Mouse (Mus musculus) brain, adult 10 weeks (tissue): Measurements from ENCODE around the gene Lix1l. TPM values are rescaled to one million over a fixed set of nuclear protein-coding genes. Genes with fewer than 3 reads are reported as not detected.

Experiments used
- polyA plus RNA-seq: library from polyadenylated mRNA; stranded (reverse); fragments of 350-450 nt; fragmentation: Illumina TruSeq; extraction: RNeasy Lipid Tissue Mini Kit (QIAGEN cat#74804); gene quantifications from one replicate; pipeline ENCODE4 v1.2.3, GENCODE M21; 2015; ENCODE audit warnings: low read depth, low replicate concordance

Lix1l gene
- 15.8 TPM for polyA plus RNA-seq

GRCm38 (mm10) chr3:96600639-96601250, at the start of gene Lix1l:
TSS of gene Lix1l (plus strand) at chr3:96601149.

GRCm38 (mm10) chr3:96557694-96558093, 43.3 kb upstream of the Lix1l start, which contains the start of gene Txnip:
TSS of gene Txnip (plus strand) at chr3:96557957.

GRCm38 (mm10) chr3:96576690-96577541, 24.0 kb upstream of the Lix1l start, which contains the start of gene Gm16253:
TSS of gene Gm16253 (plus strand) at chr3:96576984.

GRCm38 (mm10) chr3:96593790-96594560, 7.0 kb upstream of the Lix1l start, which contains the start of gene Polr3gl:
TSS of gene Polr3gl (minus strand) at chr3:96594181.

GRCm38 (mm10) chr3:96596228-96596707, 4.7 kb upstream of the Lix1l start, which contains the start of gene Ankrd34a:
TSS of gene Ankrd34a (plus strand) at chr3:96596636.

GRCm38 (mm10) chr3:96629729-96630600, 29.0 kb downstream of the Lix1l start, which contains the start of gene Rbm8a:
TSS of gene Rbm8a (plus strand) at chr3:96629933.

GRCm38 (mm10) chr3:96634928-96635879, 34.3 kb downstream of the Lix1l start, which contains the start of the genes Pex11b and Gm42957:
TSS of gene Pex11b (plus strand) at chr3:96635376.
TSS of gene Gm42957 (plus strand) at chr3:96635474.

GRCm38 (mm10) chr3:96645018-96645649, 44.2 kb downstream of the Lix1l start, which contains the start of gene Itga10:
TSS of gene Itga10 (plus strand) at chr3:96645584.

GRCm38 (mm10) chr3:96669727-96670468, 68.9 kb downstream of the Lix1l start, which contains the start of gene Ankrd35:
TSS of gene Ankrd35 (plus strand) at chr3:96670131.

Other genes with a start within 250 kb of the Lix1l start
- gene BC107364, start 148.8 kb upstream of the Lix1l start, polyA plus RNA-seq, result not detected
- 0.94 TPM for gene Hfe2, start 76.0 kb upstream of the Lix1l start, polyA plus RNA-seq
- gene Txnip, start 43.2 kb upstream of the Lix1l start, polyA plus RNA-seq, result 25.5 TPM
- gene Gm16253, start 24.2 kb upstream of the Lix1l start, polyA plus RNA-seq, result not detected
- 39.7 TPM for gene Polr3gl, start 7.0 kb upstream of the Lix1l start, polyA plus RNA-seq
- 43.7 TPM for gene Ankrd34a, start 4.5 kb upstream of the Lix1l start, polyA plus RNA-seq
- gene Rbm8a, start 28.8 kb downstream of the Lix1l start, polyA plus RNA-seq, result 41.9 TPM
- 73.8 TPM for gene Pex11b, start 34.2 kb downstream of the Lix1l start, polyA plus RNA-seq
- gene Gm42957, start 34.3 kb downstream of the Lix1l start, polyA plus RNA-seq, result 0.12 TPM
- gene Itga10, start 44.4 kb downstream of the Lix1l start, polyA plus RNA-seq, result 2.6 TPM
- gene Ankrd35, start 69.0 kb downstream of the Lix1l start, polyA plus RNA-seq, result 6.8 TPM
- gene Pias3, start 95.2 kb downstream of the Lix1l start, polyA plus RNA-seq, result 23.9 TPM
- gene Nudt17, start 107.4 kb downstream of the Lix1l start, polyA plus RNA-seq, result 13.2 TPM
- 28.5 TPM for gene Polr3c, start 126.5 kb downstream of the Lix1l start, polyA plus RNA-seq
- 60.1 TPM for gene Rnf115, start 126.5 kb downstream of the Lix1l start, polyA plus RNA-seq
- gene Pdzk1, start 228.1 kb downstream of the Lix1l start, polyA plus RNA-seq, result not detected
- gene Cd160, start 228.2 kb downstream of the Lix1l start, polyA plus RNA-seq, result not detected